Mouse (Mus musculus): ENCODE measurements at regions not wholly inside any gene's neighbourhood (a gene's known extent, or its start where the extent isn't known, plus 50 kb on each side); places are given as distances from the start of the nearest gene placed in this dataset.

GRCm38 (mm10) chr15:51136121-51136520, 2748.6 kb upstream of the Gm7489 start:
- Histone ChIP-seq H3K4me3 (ENCODE audit: insufficient read depth, poor library complexity, severe bottlenecking) (no peak overlapping the region), H3K27me3 (ENCODE audit: control insufficient read depth, insufficient read depth, insufficient read length) (no peaks in the 10 kb centered on the region), H3K36me3 (ENCODE audit: control insufficient read depth, insufficient read depth) (no peaks in the 10 kb centered on the region), H3K79me2 (ENCODE audit: control insufficient read depth, insufficient read depth) (no peaks in the 10 kb centered on the region), H3K79me3 (ENCODE audit: low read depth) (no peaks in the 10 kb centered on the region), H3ac (ENCODE audit: control insufficient read depth, insufficient read length, low read depth) (no peak overlapping the region)
- no peak for TF ChIP-seq FOSL1 (IDR thresholded peaks at IDR 0.05; ENCODE audit: insufficient read depth, low read length, poor library complexity, severe bottlenecking)
- no peak for TF ChIP-seq MYOD1 (IDR thresholded peaks at IDR 0.05; ENCODE audit: control insufficient read depth, insufficient read length, low read depth)
- no peak for TF ChIP-seq CEBPB (IDR thresholded peaks at IDR 0.05; ENCODE audit: low read depth)
- TF ChIP-seq USF1 (IDR thresholded peaks at IDR 0.05; ENCODE audit: low read depth), result no peak
- TF ChIP-seq MAX (IDR thresholded peaks at IDR 0.05), result no peak
- TF ChIP-seq CTCF (IDR thresholded peaks at IDR 0.05; ENCODE audit: control insufficient read depth, insufficient read depth, insufficient read length), result no peak
- no peak for TF ChIP-seq MYOG (IDR thresholded peaks at IDR 0.05; ENCODE audit: control insufficient read depth, extremely low read depth, insufficient read length)

GRCm38 (mm10) chr15:51139507-51139906, 2745.2 kb upstream of the Gm7489 start:
- Histone ChIP-seq H3ac (ENCODE audit: control insufficient read depth, insufficient read length, low read depth) (no peak overlapping the region), H3K36me3 (ENCODE audit: control insufficient read depth, insufficient read depth) (no peaks in the 10 kb centered on the region)
- TF ChIP-seq USF1 (IDR thresholded peaks at IDR 0.05; ENCODE audit: low read depth) (no peak), MYOD1 (IDR thresholded peaks at IDR 0.05; ENCODE audit: control insufficient read depth, insufficient read length, low read depth) (no peak), CTCF (IDR thresholded peaks at IDR 0.05; ENCODE audit: control insufficient read depth, insufficient read depth, insufficient read length) (no peak), MYOG (IDR thresholded peaks at IDR 0.05; ENCODE audit: control insufficient read depth, extremely low read depth, insufficient read length) (no peak), CEBPB (IDR thresholded peaks at IDR 0.05; ENCODE audit: low read depth) (no peak), MAX (IDR thresholded peaks at IDR 0.05) (no peak)

GRCm38 (mm10) chr15:51173976-51174620, 2710.6 kb upstream of the Gm7489 start:
- no peaks in the 10 kb centered on the region for H3K27me3 ChIP-seq (ENCODE audit: control insufficient read depth, insufficient read depth, insufficient read length)
- no peaks in the 10 kb centered on the region for H3K36me3 ChIP-seq (ENCODE audit: control insufficient read depth, insufficient read depth)
- TF ChIP-seq MAX (IDR thresholded peaks at IDR 0.05), result no peak
- TF ChIP-seq CTCF (IDR thresholded peaks at IDR 0.05; ENCODE audit: control insufficient read depth, insufficient read depth, insufficient read length), result no peak
- no peak for TF ChIP-seq CEBPB (IDR thresholded peaks at IDR 0.05; ENCODE audit: low read depth)
- no peak for TF ChIP-seq FOSL1 (IDR thresholded peaks at IDR 0.05; ENCODE audit: insufficient read depth, low read length, poor library complexity, severe bottlenecking)
- TF ChIP-seq MYOG (IDR thresholded peaks at IDR 0.05; ENCODE audit: control insufficient read depth, extremely low read depth, insufficient read length), result no peak
- TF ChIP-seq USF1 (IDR thresholded peaks at IDR 0.05; ENCODE audit: low read depth), result no peak
- no peak for TF ChIP-seq MYOD1 (IDR thresholded peaks at IDR 0.05; ENCODE audit: control insufficient read depth, insufficient read length, low read depth)
- no peaks in the 10 kb centered on the region for H3K79me3 ChIP-seq (ENCODE audit: low read depth)
- no peaks in the 10 kb centered on the region for H3K79me2 ChIP-seq (ENCODE audit: control insufficient read depth, insufficient read depth)
- no peak overlapping the region for H3K4me3 ChIP-seq (ENCODE audit: insufficient read depth, poor library complexity, severe bottlenecking)
- no peak overlapping the region for H3ac ChIP-seq (ENCODE audit: control insufficient read depth, insufficient read length, low read depth)

More at GRCm38 (mm10) chr15:51139507-51139906, 2745.2 kb upstream of the Gm7489 start:
- no peaks in the 10 kb centered on the region for H3K79me3 ChIP-seq (ENCODE audit: low read depth)
- no peaks in the 10 kb centered on the region for H3K27me3 ChIP-seq (ENCODE audit: control insufficient read depth, insufficient read depth, insufficient read length)
- no peaks in the 10 kb centered on the region for H3K79me2 ChIP-seq (ENCODE audit: control insufficient read depth, insufficient read depth)
- H3K4me3 ChIP-seq (ENCODE audit: insufficient read depth, poor library complexity, severe bottlenecking), result no peak overlapping the region

- Histone ChIP-seq H3K27me3 (ENCODE audit: control insufficient read depth, insufficient read depth, insufficient read length) (no peaks in the 10 kb centered on the region), H3K79me2 (ENCODE audit: control insufficient read depth, insufficient read depth) (no peaks in the 10 kb centered on the region), H3ac (ENCODE audit: control insufficient read depth, insufficient read length, low read depth) (no peak overlapping the region), H3K36me3 (ENCODE audit: control insufficient read depth, insufficient read depth) (no peaks in the 10 kb centered on the region), H3K4me3 (ENCODE audit: insufficient read depth, poor library complexity, severe bottlenecking) (no peak overlapping the region), H3K79me3 (ENCODE audit: low read depth) (no peaks in the 10 kb centered on the region)
- TF ChIP-seq MYOD1 (IDR thresholded peaks at IDR 0.05; ENCODE audit: control insufficient read depth, insufficient read length, low read depth) (no peak), MYOG (IDR thresholded peaks at IDR 0.05; ENCODE audit: control insufficient read depth, extremely low read depth, insufficient read length) (no peak), MAX (IDR thresholded peaks at IDR 0.05) (no peak), CTCF (IDR thresholded peaks at IDR 0.05; ENCODE audit: control insufficient read depth, insufficient read depth, insufficient read length) (no peak), CEBPB (IDR thresholded peaks at IDR 0.05; ENCODE audit: low read depth) (no peak), FOSL1 (IDR thresholded peaks at IDR 0.05; ENCODE audit: insufficient read depth, low read length, poor library complexity, severe bottlenecking) (no peak), USF1 (IDR thresholded peaks at IDR 0.05; ENCODE audit: low read depth) (no peak)
Measured at GRCm38 (mm10) chr15:51176466-51176865, 2708.2 kb upstream of the Gm7489 start.

GRCm38 (mm10) chr15:51189134-51189533, 2695.6 kb upstream of the Gm7489 start:
- no peaks in the 10 kb centered on the region for H3K36me3 ChIP-seq (ENCODE audit: control insufficient read depth, insufficient read depth)
- H3K27me3 ChIP-seq (ENCODE audit: control insufficient read depth, insufficient read depth, insufficient read length), result no peaks in the 10 kb centered on the region
- no peaks in the 10 kb centered on the region for H3K79me3 ChIP-seq (ENCODE audit: low read depth)
- no peaks in the 10 kb centered on the region for H3K79me2 ChIP-seq (ENCODE audit: control insufficient read depth, insufficient read depth)
- no peak overlapping the region for H3K4me3 ChIP-seq (ENCODE audit: insufficient read depth, poor library complexity, severe bottlenecking)
- TF ChIP-seq USF1 (IDR thresholded peaks at IDR 0.05; ENCODE audit: low read depth), result no peak
- no peak for TF ChIP-seq MYOD1 (IDR thresholded peaks at IDR 0.05; ENCODE audit: control insufficient read depth, insufficient read length, low read depth)
- no peak for TF ChIP-seq MYOG (IDR thresholded peaks at IDR 0.05; ENCODE audit: control insufficient read depth, extremely low read depth, insufficient read length)
- TF ChIP-seq CEBPB (IDR thresholded peaks at IDR 0.05; ENCODE audit: low read depth), result no peak
- TF ChIP-seq MAX (IDR thresholded peaks at IDR 0.05), result no peak
- no peak for TF ChIP-seq FOSL1 (IDR thresholded peaks at IDR 0.05; ENCODE audit: insufficient read depth, low read length, poor library complexity, severe bottlenecking)
- TF ChIP-seq CTCF (IDR thresholded peaks at IDR 0.05; ENCODE audit: control insufficient read depth, insufficient read depth, insufficient read length), result no peak
- no peak overlapping the region for H3ac ChIP-seq (ENCODE audit: control insufficient read depth, insufficient read length, low read depth)
